Mouse (Mus musculus) right cerebral cortex, adult 2 months (tissue): Measurements from ENCODE around the gene B4galnt3.

Experiments used
- DNase-seq, 2 experiments: peaks; one replicate each; pipeline ENCODE4 v3.0.0; 2021 to 2022; ENCODE audit warnings: low spot score in 2 of 2

B4galnt3 gene

GRCm38 (mm10) chr6:120186594-120186993 lies 107.8 kb downstream of the B4galnt3 start:
- DNase-seq = no peak

GRCm38 (mm10) chr6:120185756-120186155 lies 108.6 kb downstream of the B4galnt3 start:
- no peak for DNase-seq

GRCm38 (mm10) chr6:120185012-120185730 lies 109.2 kb downstream of the B4galnt3 start:
- DNase-seq = no peak

GRCm38 (mm10) chr6:120183771-120184170 lies 110.6 kb downstream of the B4galnt3 start:
- no peak for DNase-seq

- no peak for DNase-seq
Observed at GRCm38 (mm10) chr6:120182160-120182559, 112.2 kb downstream of the B4galnt3 start.

GRCm38 (mm10) chr6:120180492-120180891 lies 113.9 kb downstream of the B4galnt3 start:
- DNase-seq = no peak

- DNase-seq = no peak
Observed at GRCm38 (mm10) chr6:120179756-120180206, 114.6 kb downstream of the B4galnt3 start.

GRCm38 (mm10) chr6:120179044-120179755 lies 115.2 kb downstream of the B4galnt3 start:
- no peak for DNase-seq

- DNase-seq = no peak
Observed at GRCm38 (mm10) chr6:120175650-120176049, 118.7 kb downstream of the B4galnt3 start.

GRCm38 (mm10) chr6:120174602-120175115 lies 119.7 kb downstream of the B4galnt3 start:
- no peak for DNase-seq

- no peak for DNase-seq
Observed at GRCm38 (mm10) chr6:120174028-120174601, 120.2 kb downstream of the B4galnt3 start.

GRCm38 (mm10) chr6:120172294-120173017 lies 121.9 kb downstream of the B4galnt3 start:
- DNase-seq = no peak

- no peak for DNase-seq
Observed at GRCm38 (mm10) chr6:120167574-120167973, 126.8 kb downstream of the B4galnt3 start.

GRCm38 (mm10) chr6:120164765-120165164 lies 129.6 kb downstream of the B4galnt3 start:
- DNase-seq = peak; percentile 42

- no peak for DNase-seq
Observed at GRCm38 (mm10) chr6:120162928-120163327, 131.4 kb downstream of the B4galnt3 start.

GRCm38 (mm10) chr6:120159133-120159901 lies 135.0 kb downstream of the B4galnt3 start:
- peak; percentile 64 to 65 for DNase-seq

GRCm38 (mm10) chr6:120157479-120157878 lies 136.9 kb downstream of the B4galnt3 start:
- DNase-seq = no peak

GRCm38 (mm10) chr6:120155510-120155909 lies 138.8 kb downstream of the B4galnt3 start:
- DNase-seq = no peak

GRCm38 (mm10) chr6:120154526-120155309 lies 139.6 kb downstream of the B4galnt3 start:
- DNase-seq = no peak
